Mouse (Mus musculus): ENCODE measurements at regions not wholly inside any gene's neighbourhood (a gene's known extent, or its start where the extent isn't known, plus 50 kb on each side); places are given as distances from the start of the nearest gene placed in this dataset.
A peak's percentile ranks its signal among the peaks of the same experiment; 100 is the strongest.
"Not testable (repeated sequence)": the region's sequence is repeated elsewhere in the genome, so short reads cannot be mapped to it uniquely, and the experiment has no call there.

DNA sequence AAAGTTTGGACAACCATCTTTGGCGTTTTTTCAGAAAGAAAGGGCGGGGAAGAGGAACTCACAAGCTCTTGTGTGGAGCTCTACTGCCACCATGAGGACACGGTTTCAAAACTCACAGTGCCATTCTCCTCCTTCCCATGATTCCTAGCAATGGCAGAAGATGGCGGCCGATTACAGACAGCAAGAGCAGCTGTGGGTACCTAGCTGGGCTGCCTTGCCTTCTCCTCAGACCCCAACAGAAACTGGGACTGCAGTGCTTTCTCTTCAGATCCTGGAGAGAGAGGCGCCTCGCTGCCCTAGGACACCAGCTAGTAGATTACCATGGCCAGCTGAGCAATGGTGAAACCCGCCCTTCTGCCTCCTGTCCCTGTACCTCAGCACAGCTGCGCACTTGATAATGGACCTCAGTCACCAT is 174.2 kb upstream of the Olfr1324 start:
- DNase-seq (ENCODE audit: low spot score): not testable (repeated sequence)

DNA sequence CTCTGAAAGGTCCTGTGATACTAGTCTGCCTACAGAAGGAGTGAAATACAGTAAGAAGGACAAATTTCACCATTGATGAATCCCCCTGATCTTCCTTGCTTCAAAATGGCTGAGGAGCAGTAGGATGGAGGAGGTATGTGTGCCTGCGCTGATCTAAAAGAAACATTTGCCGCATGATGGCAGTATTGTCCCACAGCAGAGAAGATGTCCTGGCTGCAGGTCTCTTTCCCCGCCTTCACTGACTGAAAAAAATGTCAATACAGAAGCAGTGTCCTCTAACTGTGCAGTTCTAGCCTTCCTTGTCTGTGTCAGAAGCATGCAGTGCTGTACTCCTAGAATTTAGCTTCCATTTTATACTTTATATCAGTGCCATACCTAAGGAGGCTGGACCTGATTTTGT is 172.0 kb upstream of the Olfr1324 start:
- peak; percentile 67 for DNase-seq (ENCODE audit: low spot score)

GRCm38 (mm10) chrX:50599780-50600179 is 171.5 kb upstream of the Olfr1324 start:
- DNase-seq (ENCODE audit: low spot score): peak; percentile 16

- not testable (repeated sequence) for DNase-seq (ENCODE audit: low spot score)
Observed at GRCm38 (mm10) chrX:50597626-50598025, 169.3 kb upstream of the Olfr1324 start.

- peak; percentile 56 for DNase-seq (ENCODE audit: low spot score)
Observed at GRCm38 (mm10) chrX:50597105-50597504, 168.8 kb upstream of the Olfr1324 start.

- not testable (repeated sequence) for DNase-seq (ENCODE audit: low spot score)
Observed at GRCm38 (mm10) chrX:50594976-50595375, 166.7 kb upstream of the Olfr1324 start.

GRCm38 (mm10) chrX:50591477-50591876 is 163.2 kb upstream of the Olfr1324 start:
- DNase-seq (ENCODE audit: low spot score): peak; percentile 13

DNA sequence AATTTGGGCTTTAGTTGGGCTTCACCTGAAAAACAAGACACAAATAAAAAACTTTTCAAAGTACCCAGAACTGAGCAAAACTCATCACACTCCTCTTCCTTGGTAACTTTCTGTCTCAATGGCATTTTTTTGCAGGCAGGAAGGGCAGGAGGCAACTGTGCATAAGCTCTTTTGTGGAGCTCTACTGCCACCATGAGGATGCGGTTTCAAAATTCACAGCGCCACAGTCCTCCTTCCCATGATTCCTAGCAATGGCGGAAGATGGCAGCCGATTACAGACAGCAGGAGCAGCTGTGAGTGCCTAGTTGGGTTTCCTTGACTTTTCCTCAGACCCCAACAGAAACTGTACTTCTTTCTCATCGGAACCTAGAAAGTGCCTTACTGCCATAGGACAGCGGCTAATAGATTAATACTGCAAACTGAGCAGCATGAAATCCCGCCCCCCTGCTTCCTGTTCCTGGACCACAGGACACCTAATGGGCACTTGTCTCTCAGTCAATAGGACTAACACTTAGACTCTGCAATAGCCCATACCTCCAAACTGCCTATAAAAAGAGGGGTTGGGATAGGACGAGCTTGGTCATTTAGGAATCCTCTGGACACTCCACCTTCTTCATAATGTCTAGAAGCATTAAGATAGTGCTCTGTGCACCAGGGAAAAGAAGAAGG is 162.5 kb upstream of the Olfr1324 start:
- DNase-seq (ENCODE audit: low spot score): peak; percentile 63

DNA sequence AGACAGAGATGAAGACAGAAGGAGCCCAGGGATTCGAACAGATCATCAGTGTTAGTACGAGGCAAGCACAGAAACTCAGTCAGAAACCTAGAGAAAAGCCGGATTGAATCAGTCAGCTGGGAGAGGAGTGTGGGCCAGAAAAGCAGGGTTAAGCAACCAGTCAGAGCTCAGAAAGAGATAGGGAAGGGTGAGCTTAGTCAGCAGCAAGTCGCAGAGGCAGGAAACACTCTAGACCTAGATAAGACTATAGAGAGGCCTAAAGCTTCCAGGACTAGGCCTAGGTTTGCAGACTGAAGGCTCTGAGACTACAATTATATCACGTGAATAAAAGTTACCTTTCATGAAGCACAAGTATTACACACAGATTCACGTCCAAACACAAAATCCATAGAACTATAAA is 160.6 kb upstream of the Olfr1324 start:
- no peak for DNase-seq (ENCODE audit: low spot score)

DNA sequence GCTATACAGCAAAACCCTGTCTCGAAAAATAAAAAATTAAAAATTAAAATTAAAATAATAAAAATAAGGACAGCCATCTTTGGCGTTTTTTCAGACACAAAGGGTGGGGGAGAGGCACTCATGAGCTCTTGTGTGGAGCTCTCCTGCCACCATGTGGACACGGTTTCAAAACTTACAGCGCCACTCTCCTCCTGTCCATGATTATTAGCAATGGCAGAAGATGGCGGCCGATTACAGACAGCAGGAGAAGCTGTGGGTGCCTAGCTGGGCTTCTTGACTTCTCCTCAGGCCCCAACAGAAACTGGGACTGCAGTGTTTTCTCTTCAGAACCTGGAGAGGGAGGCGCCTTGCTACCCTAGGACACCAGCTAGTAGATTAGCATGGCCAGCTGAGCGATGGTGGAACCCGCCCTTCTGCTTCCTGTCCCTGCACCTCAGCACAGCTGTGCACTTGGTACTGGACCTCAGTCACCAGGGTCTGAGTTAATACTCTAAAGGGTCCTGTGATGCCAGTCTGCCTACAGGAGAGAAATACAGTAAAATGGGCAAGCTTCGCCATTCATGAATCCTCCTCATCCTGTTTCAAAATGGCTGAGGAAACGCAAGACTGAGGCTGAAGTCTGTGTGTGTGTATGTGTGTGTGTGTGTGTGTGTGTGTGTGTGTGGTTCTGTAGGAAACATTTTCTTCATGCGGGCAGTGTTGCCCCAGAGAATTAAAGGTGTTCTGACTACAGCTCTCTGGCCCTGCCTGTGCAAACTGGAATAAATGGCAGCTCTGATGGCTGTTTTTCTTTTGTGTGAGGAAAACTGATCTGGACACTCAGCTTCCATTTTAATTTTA is 155.7 kb upstream of the Olfr1324 start:
- peak; percentile 39 for DNase-seq (ENCODE audit: low spot score)

DNA sequence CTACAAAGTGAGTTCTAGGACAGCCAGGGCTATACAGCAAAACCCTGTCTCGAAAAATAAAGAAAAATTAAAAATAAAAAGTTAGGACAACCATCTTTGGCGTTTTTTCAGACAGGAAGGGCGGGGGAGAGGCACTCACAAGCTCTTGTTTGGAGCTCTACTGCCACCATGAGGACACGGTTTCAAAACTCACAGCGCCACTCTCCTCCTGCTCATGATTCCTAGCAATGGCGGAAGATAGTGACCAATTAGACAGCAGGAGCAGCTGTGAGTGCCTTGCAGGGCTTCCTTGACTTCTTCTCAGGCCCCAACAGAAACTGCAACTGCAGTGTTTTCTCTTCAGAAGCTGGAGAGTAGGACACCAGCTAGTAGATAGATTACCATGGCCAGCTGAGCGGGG is 151.9 kb upstream of the Olfr1324 start:
- DNase-seq (ENCODE audit: low spot score): peak; percentile 34

- DNase-seq (ENCODE audit: low spot score): peak; percentile 33
Observed at GRCm38 (mm10) chrX:50576824-50577223, 148.5 kb upstream of the Olfr1324 start.

DNA sequence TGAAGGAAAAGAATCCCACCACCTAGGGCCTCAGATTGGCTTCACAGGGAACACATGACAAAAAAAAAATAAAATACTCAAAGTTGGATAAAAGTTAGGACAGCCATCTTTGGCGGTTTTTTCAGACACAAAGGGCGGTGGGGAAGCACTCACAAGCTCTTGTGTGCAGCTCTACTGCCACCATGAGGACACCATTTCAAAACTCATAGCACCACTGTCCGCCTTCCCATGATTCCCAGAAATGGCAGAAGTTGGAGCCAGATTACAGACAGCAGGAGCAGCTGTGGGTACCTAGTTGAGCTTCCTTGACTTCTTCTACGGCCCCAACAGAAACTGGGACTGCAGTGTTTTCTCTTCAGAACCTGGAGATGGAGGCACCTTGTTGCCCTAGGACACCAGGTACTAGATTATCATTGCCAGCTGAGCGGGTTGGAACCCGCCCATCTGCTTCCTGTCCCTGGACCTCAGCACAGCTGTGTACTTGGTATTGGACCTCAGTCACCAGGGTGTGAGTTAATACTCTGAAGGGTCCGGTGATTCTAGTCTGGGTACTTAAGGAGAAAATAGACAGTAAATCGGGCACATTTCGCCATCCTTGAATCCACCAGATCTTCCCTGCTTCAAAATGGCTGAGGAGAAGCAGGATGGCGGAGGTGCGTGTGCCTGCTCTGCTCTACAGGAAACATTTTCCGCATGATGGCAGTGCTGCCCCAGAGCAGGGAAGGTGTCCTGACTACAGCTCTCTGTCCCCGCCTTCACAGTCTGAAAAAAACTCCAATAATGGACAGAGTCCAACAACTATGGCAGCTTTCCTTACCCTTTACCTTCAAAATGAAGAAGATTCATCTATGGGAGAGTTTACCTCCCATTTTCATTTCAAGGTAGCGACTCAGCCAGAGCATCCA is 144.1 kb upstream of the Olfr1324 start:
- peak; percentile 37 for DNase-seq (ENCODE audit: low spot score)

DNA sequence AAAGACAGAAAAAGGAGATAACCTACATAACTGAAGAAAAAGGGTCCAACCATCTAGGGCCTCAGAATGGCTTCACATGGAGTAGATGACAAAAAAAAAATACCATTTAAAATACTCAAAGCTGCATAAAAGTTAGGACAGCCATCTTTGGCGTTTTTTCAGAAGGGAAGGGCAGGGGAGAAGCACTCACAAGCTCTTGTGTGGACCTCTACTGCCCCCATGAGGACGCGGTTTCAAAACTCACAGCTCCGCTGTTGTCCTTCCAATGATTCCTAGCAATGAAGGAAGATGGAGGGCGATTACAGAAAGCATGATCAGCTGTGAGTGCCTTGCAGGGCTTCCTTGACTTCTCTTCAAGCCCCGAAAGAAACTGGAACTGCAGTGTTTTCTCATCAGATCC is 140.8 kb upstream of the Olfr1324 start:
- peak; percentile 21 for DNase-seq (ENCODE audit: low spot score)

GRCm38 (mm10) chrX:50566345-50566744 is 138.0 kb upstream of the Olfr1324 start:
- peak; percentile 59 for DNase-seq (ENCODE audit: low spot score)

- not testable (repeated sequence) for DNase-seq (ENCODE audit: low spot score)
Observed at GRCm38 (mm10) chrX:50565031-50565430, 136.7 kb upstream of the Olfr1324 start.

GRCm38 (mm10) chrX:50560915-50561314 is 132.6 kb upstream of the Olfr1324 start:
- DNase-seq (ENCODE audit: low spot score): peak; percentile 9

- DNase-seq (ENCODE audit: low spot score): peak; percentile 44
Observed at GRCm38 (mm10) chrX:50550297-50550696, 122.0 kb upstream of the Olfr1324 start.

DNA sequence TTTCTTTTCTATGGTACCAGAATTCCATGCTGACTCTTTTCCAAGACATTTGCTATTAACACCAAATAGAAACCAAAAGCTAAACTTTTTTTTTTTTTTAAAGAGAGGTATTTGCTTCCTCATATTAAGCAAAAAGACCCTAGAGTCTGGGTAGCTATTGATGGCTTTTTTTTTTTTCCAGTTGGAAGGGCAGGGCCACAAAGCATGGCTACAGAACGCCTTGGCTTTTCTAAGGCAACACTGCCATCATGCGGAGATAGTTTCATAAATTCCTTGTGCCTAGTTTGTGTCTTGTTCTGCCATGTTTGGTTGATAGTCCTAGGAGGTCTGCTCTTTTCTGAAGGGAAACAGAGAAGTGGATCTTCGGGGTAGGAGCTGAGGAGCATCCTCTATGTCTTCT is 121.4 kb upstream of the Olfr1324 start:
- DNase-seq (ENCODE audit: low spot score): peak; percentile 58

DNA sequence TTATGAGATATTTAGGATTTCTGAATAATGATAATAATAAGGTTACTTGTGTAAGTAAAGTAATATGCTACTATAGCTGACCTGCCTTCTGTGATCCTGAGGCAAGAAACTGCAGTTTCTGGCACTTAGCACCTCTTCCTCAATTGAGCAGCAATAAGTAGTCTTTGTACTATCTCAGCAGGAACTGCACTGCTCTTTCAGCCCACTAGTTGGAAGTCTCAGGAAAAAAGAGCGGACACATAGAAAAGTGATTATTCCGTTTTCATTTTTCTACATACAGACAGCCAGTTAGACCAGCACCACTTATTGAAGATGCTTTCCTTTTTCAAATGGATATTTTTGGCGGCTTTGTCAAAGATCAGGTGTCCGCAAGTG is 109.5 kb upstream of the Olfr1324 start:
- DNase-seq (ENCODE audit: low spot score): not testable (repeated sequence)

DNA sequence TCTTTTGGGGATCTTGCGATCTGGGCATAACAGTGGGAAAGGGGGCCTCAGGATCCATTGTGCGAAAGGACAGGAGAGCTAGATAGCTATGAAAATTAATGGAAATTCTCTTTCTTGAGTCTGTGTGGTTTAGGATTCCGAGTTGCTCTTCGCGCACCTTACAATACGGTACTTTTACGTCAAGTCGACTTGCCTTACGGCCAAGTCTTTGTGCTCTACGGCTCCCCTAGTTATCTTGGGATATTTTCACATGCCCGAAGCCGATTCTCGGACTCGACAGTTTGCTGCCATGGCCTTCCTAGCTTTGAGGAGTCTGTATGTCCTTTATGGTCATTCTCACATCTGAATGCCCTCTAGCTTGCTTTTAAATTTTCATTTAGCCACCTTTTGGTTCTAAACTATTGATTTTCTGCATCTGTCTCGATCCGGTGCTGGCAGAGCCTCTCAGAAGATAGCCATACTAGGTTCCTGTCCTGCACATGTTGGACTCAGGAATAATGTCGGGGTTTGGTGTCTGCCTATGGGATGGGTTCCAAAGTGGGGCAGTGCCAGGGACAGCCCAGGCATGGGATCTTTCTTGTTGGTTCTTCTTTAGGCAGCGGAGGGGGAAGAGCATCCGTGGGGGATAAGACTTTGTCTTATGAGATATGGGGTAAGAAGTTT is 109.0 kb upstream of the Olfr1324 start:
- peak; percentile 74 for DNase-seq (ENCODE audit: low spot score)

DNA sequence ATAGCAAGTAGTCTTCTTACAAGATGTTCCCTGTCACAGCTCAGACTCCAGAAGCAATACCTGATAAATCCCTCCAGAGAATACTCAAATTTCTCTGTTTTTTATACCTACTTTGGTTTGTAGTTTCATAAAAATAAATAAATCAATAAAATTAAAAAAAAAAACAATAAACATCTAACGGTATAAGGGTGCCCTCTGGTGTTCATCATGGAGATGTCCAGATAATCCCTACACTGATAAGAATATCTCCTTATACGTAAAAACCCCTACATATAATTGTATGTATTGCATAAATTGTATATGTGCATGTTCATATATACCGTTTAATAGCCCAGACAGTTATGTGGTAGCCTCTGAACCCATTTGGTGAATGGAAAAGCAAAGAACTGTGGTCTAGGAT is 75.7 kb upstream of the Olfr1324 start:
- peak; percentile 3 for DNase-seq (ENCODE audit: low spot score)
